In the genomic region with DNA sequence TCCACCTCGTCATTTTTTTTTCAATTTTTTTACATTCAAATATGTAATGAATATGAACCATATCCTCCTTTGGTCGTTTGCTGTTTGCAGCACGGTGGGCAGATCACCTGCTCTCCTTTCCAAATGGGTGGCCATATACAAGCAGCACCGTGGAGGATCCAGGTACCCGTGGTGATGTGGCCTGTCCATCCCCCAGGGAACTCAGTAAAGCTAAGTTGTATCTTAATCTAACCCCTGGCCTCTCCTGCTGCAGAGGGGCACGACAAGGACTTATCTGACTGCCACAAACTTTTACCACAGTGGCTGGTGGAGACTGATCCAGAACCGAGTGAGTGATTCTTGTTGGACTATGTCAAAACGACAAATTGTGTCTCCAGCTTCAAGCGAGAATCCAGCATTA, we compare ENCODE assay signal across 13 mouse cellular contexts.
"Had no signal": no experiment of that assay in that cellular context is flagged by ENCODE, and none has a peak within 500 bp of the region (broad histone marks: within the 10 kb centered on the region; RNA-seq: fewer than 3 reads in every experiment).

No protein-coding gene starts in this region.

- H3K27me3 ChIP-seq: stomach, embryonic 15.5 days had no signal

- DNase-seq: layer of hippocampus, adult 9-11 months; layer of hippocampus, postnatal 36 days; lung, embryonic 14.5 days; lung, postnatal 10 days; lung, postnatal 4 days; retina, postnatal 1 day; right cerebral cortex, postnatal 4 days; spleen, adult 18-20 months; thymus, adult 2 months; thymus, postnatal 25 days had no signal

- H3K27ac ChIP-seq: limb, embryonic 15.5 days; stomach, embryonic 15.5 days had no signal

- H3K36me3 ChIP-seq: limb, embryonic 15.5 days; midbrain, embryonic 15.5 days; stomach, embryonic 15.5 days had no signal

- H3K9me3 ChIP-seq: limb, embryonic 15.5 days; midbrain, embryonic 15.5 days; stomach, embryonic 15.5 days had no signal
